8 mouse cellular contexts compared by ENCODE assay signal in the genomic region with DNA sequence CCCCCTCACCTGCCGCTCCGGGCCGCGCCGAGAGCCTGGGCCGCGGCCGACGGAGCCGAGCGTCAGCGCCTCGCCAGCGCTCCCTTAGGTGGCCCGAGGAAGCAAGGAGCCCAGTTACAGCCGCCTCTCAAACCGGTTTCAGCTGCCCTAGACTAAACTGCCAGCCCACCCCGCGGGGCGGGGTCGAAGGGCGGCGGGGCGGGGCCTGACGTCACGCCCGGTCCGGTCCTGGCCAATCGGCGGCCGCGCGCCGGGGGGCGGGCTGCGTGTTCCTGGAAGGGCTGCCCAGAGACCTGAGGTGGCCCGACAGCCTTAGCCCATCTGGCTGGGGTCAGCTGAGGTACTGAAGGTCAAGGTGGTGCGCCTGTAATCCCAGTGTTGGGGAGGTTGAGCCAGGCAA. TPM values are rescaled to one million over a fixed set of nuclear protein-coding genes. Genes with fewer than 3 reads are reported as not detected.
DNase-seq lines count a peak whose midpoint lies in the region; ATAC-seq and TF ChIP-seq lines count a peak whose summit lies in the region.

No protein-coding gene starts in this region.

- peaks cover 20% of the 10 kb centered on the region for H3K4me1 ChIP-seq in bone marrow macrophage, adult 2 months (ENCODE audit: control insufficient read depth, insufficient read depth, low read length)
- no peaks in the 10 kb centered on the region for H3K4me1 ChIP-seq in embryonic fibroblast, embryonic 13.5 days (ENCODE audit: control insufficient read depth, insufficient read depth, low read length)
- peaks cover 17% of the 10 kb centered on the region for H3K4me1 ChIP-seq in heart, embryonic 11.5 days (ENCODE audit: control insufficient read depth, insufficient read depth, low read length)
- H3K4me1 ChIP-seq in kidney, embryonic 16.5 days (ENCODE audit: insufficient read depth, low read length): peaks cover 31% of the 10 kb centered on the region
- peaks cover 8% of the 10 kb centered on the region; the same call in 1 of the 2 replicates for H3K4me1 ChIP-seq in liver, adult 2 months (ENCODE audit: control insufficient read depth, insufficient read depth, low read length)

- H3K4me3 ChIP-seq in bone marrow macrophage, adult 2 months (ENCODE audit: insufficient read depth, low read length): peak overlapping the region; percentile 85
- H3K4me3 ChIP-seq in embryonic fibroblast, embryonic 13.5 days (ENCODE audit: insufficient read depth, low read length): peak overlapping the region; percentile 89; the same call in 1 of the 2 replicates
- peak overlapping the region; percentile 78 for H3K4me3 ChIP-seq in heart, embryonic 11.5 days (ENCODE audit: low read depth, low read length)
- peak overlapping the region; percentile 78 for H3K4me3 ChIP-seq in kidney, embryonic 16.5 days (ENCODE audit: low read length)
- peak overlapping the region; percentile 77; the same call in 1 of the 2 replicates for H3K4me3 ChIP-seq in liver, adult 2 months (ENCODE audit: insufficient read depth, low read depth, low read length)
- H3K4me3 ChIP-seq in myocyte: peak overlapping the region; percentile 82

- H3K9me3 ChIP-seq in heart, embryonic 11.5 days (replicated peaks; ENCODE audit: control insufficient read depth, low read length): no peaks in the 10 kb centered on the region
- no peaks in the 10 kb centered on the region for H3K9me3 ChIP-seq in kidney, embryonic 16.5 days (ENCODE audit: low read length)

- no peak for TF ChIP-seq CTCF in bone marrow macrophage, adult 2 months (IDR thresholded peaks at IDR 0.05; ENCODE audit: low read depth, low read length)
- TF ChIP-seq CTCF in embryonic fibroblast, embryonic 13.5 days (IDR thresholded peaks at IDR 0.05; ENCODE audit: borderline replicate concordance, insufficient read depth, low read length): no peak
- peak; percentile 42 for TF ChIP-seq CTCF in liver, adult 2 months (IDR thresholded peaks at IDR 0.05; ENCODE audit: low read depth, low read length)

- TF ChIP-seq POLR2A in bone marrow macrophage, adult 2 months (IDR thresholded peaks at IDR 0.05; ENCODE audit: borderline replicate concordance, low read depth, low read length): peak; percentile 63; the same call in 1 of the 2 replicates
- TF ChIP-seq POLR2A in embryonic fibroblast, embryonic 13.5 days (IDR thresholded peaks at IDR 0.05; ENCODE audit: low read depth, low read length): peak; percentile 74
- peak; percentile 94 for TF ChIP-seq POLR2A in liver, adult 2 months (IDR thresholded peaks at IDR 0.05; ENCODE audit: extremely low read depth, insufficient read depth, low read length)
- peak; percentile 78 for TF ChIP-seq POLR2A in myocyte (IDR thresholded peaks at IDR 0.05; ENCODE audit: insufficient read length, low read depth)

- DNase-seq in A20 (ENCODE audit: low read depth, low spot score): peak; percentile 97
- peak; percentile 81 for DNase-seq in liver, adult 2 months (ENCODE audit: extremely low read depth, low read depth, low spot score)
- peak; percentile 96 for DNase-seq in splenic B cell, adult 2 months (ENCODE audit: low read depth, low spot score)

- H3K4me2 ChIP-seq in heart, embryonic 11.5 days: peak overlapping the region; percentile 82
- peak overlapping the region; percentile 80 for H3K4me2 ChIP-seq in kidney, embryonic 16.5 days (replicated peaks; ENCODE audit: low read depth, low read length)
- H3K4me2 ChIP-seq in myocyte (ENCODE audit: low read depth): peak overlapping the region; percentile 28

- ATAC-seq in heart, embryonic 11.5 days (replicated peaks; ENCODE audit: insufficient number of reproducible peaks, low FRiP score, low TSS enrichment): peak; percentile 98
- ATAC-seq in kidney, embryonic 16.5 days (ENCODE audit: low FRiP score, low TSS enrichment): peak; percentile 99

- peaks cover 11% of the 10 kb centered on the region; the same call in 1 of the 2 replicates for H3K79me2 ChIP-seq in liver, adult 2 months (ENCODE audit: control insufficient read depth, insufficient read depth, low read length)
- H3K79me2 ChIP-seq in myocyte (ENCODE audit: control insufficient read depth, insufficient read depth): peaks cover 43% of the 10 kb centered on the region

- peak overlapping the region; percentile 96 for H3K9ac ChIP-seq in heart, embryonic 11.5 days (ENCODE audit: low read depth, low read length)
- peak overlapping the region; percentile 92 for H3K9ac ChIP-seq in kidney, embryonic 16.5 days (replicated peaks; ENCODE audit: low read length)
- H3K9ac ChIP-seq in liver, adult 2 months (ENCODE audit: low read depth, low read length): peak overlapping the region; percentile 87

- H3K27ac ChIP-seq in bone marrow macrophage, adult 2 months (ENCODE audit: insufficient read depth, low read depth, low read length): peak overlapping the region; percentile 71
- H3K27ac ChIP-seq in embryonic fibroblast, embryonic 13.5 days (ENCODE audit: insufficient read depth, low read length): peak overlapping the region; percentile 91
- H3K27ac ChIP-seq in heart, embryonic 11.5 days (ENCODE audit: low read depth, low read length): peak overlapping the region; percentile 98
- peak overlapping the region; percentile 97 for H3K27ac ChIP-seq in kidney, embryonic 16.5 days (ENCODE audit: low read length)
- peak overlapping the region; percentile 9 for H3K27ac ChIP-seq in liver, adult 2 months (replicated peaks; ENCODE audit: insufficient read depth, low read depth, low read length)

- H3K27me3 ChIP-seq in heart, embryonic 11.5 days (ENCODE audit: control insufficient read depth, insufficient read depth, low read length): no peaks in the 10 kb centered on the region
- H3K27me3 ChIP-seq in kidney, embryonic 16.5 days (ENCODE audit: insufficient read depth, low read length): no peaks in the 10 kb centered on the region
- H3K27me3 ChIP-seq in liver, adult 2 months (ENCODE audit: control insufficient read depth, insufficient read depth, low read length): no peaks in the 10 kb centered on the region
- H3K27me3 ChIP-seq in myocyte (ENCODE audit: control insufficient read depth, insufficient read depth, insufficient read length): no peaks in the 10 kb centered on the region
- no peaks in the 10 kb centered on the region for H3K27me3 ChIP-seq in splenic B cell, adult 2 months (ENCODE audit: control insufficient read depth, insufficient read depth, low read length, poor library complexity, severe bottlenecking)

- H3ac ChIP-seq in myocyte (ENCODE audit: control insufficient read depth, insufficient read length): peak overlapping the region; percentile 95

- 2% methylated on average over 24 of the region's 38 CpGs for WGBS in heart, embryonic 11.5 days (ENCODE audit: insufficient replicate concordance)
- under 1% methylated on average over 24 of the region's 38 CpGs for WGBS in kidney, embryonic 16.5 days
- WGBS in liver, adult 2 months: 0% methylated on average over 37 of the region's 38 CpGs

- H3K36me3 ChIP-seq in heart, embryonic 11.5 days (ENCODE audit: control insufficient read depth, insufficient read depth, low read length): no peaks in the 10 kb centered on the region
- H3K36me3 ChIP-seq in kidney, embryonic 16.5 days (ENCODE audit: insufficient read depth, low read length): no peaks in the 10 kb centered on the region
- peaks cover 6% of the 10 kb centered on the region for H3K36me3 ChIP-seq in liver, adult 2 months (ENCODE audit: control insufficient read depth, insufficient read depth, low read length)
- H3K36me3 ChIP-seq in myocyte (ENCODE audit: control insufficient read depth, insufficient read depth): no peaks in the 10 kb centered on the region
- no peaks in the 10 kb centered on the region for H3K36me3 ChIP-seq in splenic B cell, adult 2 months (ENCODE audit: control insufficient read depth, insufficient read depth, low read length, poor library complexity, severe bottlenecking)

TF ChIP-seq in myocyte, 11 proteins besides CTCF, POLR2A, EP300 and RAD21:
- TF ChIP-seq SRF (IDR thresholded peaks at IDR 0.05; ENCODE audit: control insufficient read depth, insufficient read length, low read depth): no peak
- no peak for TF ChIP-seq MAX (IDR thresholded peaks at IDR 0.05; ENCODE audit: low read depth)
- TF ChIP-seq USF1 (IDR thresholded peaks at IDR 0.05; ENCODE audit: low read depth): no peak
- TF ChIP-seq CEBPB (IDR thresholded peaks at IDR 0.05; ENCODE audit: insufficient read depth, poor library complexity, severe bottlenecking): no peak
- peak; percentile 71 for TF ChIP-seq POLR2AphosphoS2 (IDR thresholded peaks at IDR 0.05; ENCODE audit: insufficient read length, low read depth)
- TF ChIP-seq MYOG (IDR thresholded peaks at IDR 0.05; ENCODE audit: control insufficient read depth in 1 of 3, insufficient read depth in 1 of 3, insufficient read length in 2 of 3, low read depth in 2 of 3): no peak
TF ChIP-seq in myocyte: peak in this region for 1.

RNA-seq across cellular contexts. Expression of a gene that starts 9.5 kb away (rescaled TPM):
- 31.0 and 35.2 TPM in 2 replicates for polyA plus RNA-seq in bone marrow macrophage, adult 2 months (2012; ENCODE audit: insufficient read depth, insufficient read length, missing spikeins)
- 17.9 and 36.2 TPM in 2 replicates for polyA plus RNA-seq in embryonic fibroblast, embryonic 13.5 days (2011; ENCODE audit: insufficient read length, low read depth, missing spikeins)
- polyA plus RNA-seq in heart, embryonic 11.5 days (2014; fragmentation: Nextera tagmentation; extraction: Ambion mirVana): 31.6 and 36.5 TPM in 2 replicates
- 25.6 and 30.8 TPM in 2 replicates for polyA plus RNA-seq in kidney, embryonic 16.5 days (2015; fragmentation: Nextera tagmentation; extraction: Ambion mirVana)
- 95.9 and 237 TPM in 2 replicates for total RNA-seq in liver, adult 2 months (2014; rRNA removed)
- 6.6 and 11.0 TPM in 2 replicates for polyA plus RNA-seq in liver, adult 2 months (2012; rRNA removed)
- 6.1 TPM for polyA plus RNA-seq in myocyte (2012; fragmentation: generic; extraction: Trizol)

Comparison
In these comparisons a context has a peak if more than half of its experiments do, and no peak if none do; other contexts are left out.
1. Peak in every context shown above with its lines: DNase-seq, ATAC-seq, H3K4me3 ChIP-seq and H3K27ac ChIP-seq.
2. H3K27ac ChIP-seq: peak in every context shown above with its lines; median percentile 98 in heart, embryonic 11.5 days; 97 in kidney, embryonic 16.5 days; 91 in embryonic fibroblast, embryonic 13.5 days; 71 in bone marrow macrophage, adult 2 months; 9 in liver, adult 2 months.
3. H3K4me2 ChIP-seq: peak in every context shown above with its lines; median percentile 82 in heart, embryonic 11.5 days; 80 in kidney, embryonic 16.5 days; 28 in myocyte.